Mouse (Mus musculus) ES-E14 (cell line): ENCODE data around the gene Cry1. TPM values are rescaled to one million over a fixed set of nuclear protein-coding genes. Genes with fewer than 3 reads are reported as not detected.

Source experiments
- DNase-seq: peaks from one replicate; pipeline ENCODE4 v3.0.0-alpha.2; 2013; ENCODE audit warnings: low read depth, low spot score
- H3K27ac ChIP-seq: 2 replicates; pipeline ENCODE4 v1.5.1; 2012; ENCODE audit warnings: low read depth, mild to moderate bottlenecking, low read length, moderate library complexity, mixed read lengths; ENCODE audit not compliant: poor library complexity, insufficient read depth, severe bottlenecking
- H3K36me3 ChIP-seq: 2 replicates; pipeline ENCODE4 v1.6.1; 2012; ENCODE audit warnings: mild to moderate bottlenecking, low read length, moderate library complexity, mixed read lengths; ENCODE audit not compliant: control insufficient read depth, poor library complexity, insufficient read depth, severe bottlenecking
- H3K4me1 ChIP-seq, 2 experiments: fragments of 150-350 bp in 1 of 2; sonication (generic) in 1 of 2; 2 replicates each; pipeline ENCODE4 v1.6.1; 2012; ENCODE audit warnings: low read length in 2 of 2, mild to moderate bottlenecking in 1 of 2, mixed read lengths in 1 of 2; ENCODE audit not compliant: control insufficient read depth in 2 of 2, insufficient read depth in 2 of 2, poor library complexity in 1 of 2
- H3K4me3 ChIP-seq, 2 experiments: fragments of 150-350 bp in 1 of 2; sonication (generic) in 1 of 2; 2 replicates each; pipeline ENCODE4 v1.5.1; 2012; ENCODE audit warnings: low read length in 2 of 2, low read depth in 1 of 2, mild to moderate bottlenecking in 1 of 2, mixed read lengths in 1 of 2; ENCODE audit not compliant: insufficient read depth in 1 of 2, poor library complexity in 1 of 2, severe bottlenecking in 1 of 2
- H3K9ac ChIP-seq: 2 replicates; pipeline ENCODE4 v1.6.1; 2012; ENCODE audit warnings: low read depth, mild to moderate bottlenecking, low read length, mixed read lengths; ENCODE audit not compliant: poor library complexity, insufficient read depth, severe bottlenecking
- H3K9me3 ChIP-seq: fragments of 150-350 bp; sonication (generic); 2 replicates; pipeline ENCODE4 v1.6.1; 2012; ENCODE audit warnings: low read depth, mild to moderate bottlenecking, low read length; ENCODE audit not compliant: control insufficient read depth, insufficient read depth
- CHD2 ChIP-seq: IDR thresholded peaks from 2 replicates; pipeline ENCODE4 v1.6.1; 2014; ENCODE audit warnings: mild to moderate bottlenecking, low read depth, low read length, inconsistent platforms
- HCFC1 ChIP-seq: IDR thresholded peaks from 2 replicates; pipeline ENCODE4 v1.6.1; 2012; ENCODE audit warnings: low read length, inconsistent platforms, borderline replicate concordance; ENCODE audit not compliant: insufficient read depth
- MAFK ChIP-seq: IDR thresholded peaks from 2 replicates; pipeline ENCODE4 v1.6.1; 2014; ENCODE audit warnings: mild to moderate bottlenecking, low read depth, low read length, inconsistent platforms; ENCODE audit not compliant: insufficient read depth
- ZC3H11A ChIP-seq: IDR thresholded peaks from 2 replicates; pipeline ENCODE4 v1.6.1; 2012; ENCODE audit warnings: low read depth, mild to moderate bottlenecking, inconsistent platforms, low read length, borderline replicate concordance
- ZNF384 ChIP-seq: IDR thresholded peaks from 2 replicates; pipeline ENCODE4 v1.6.1; 2012; ENCODE audit warnings: low read depth, low read length, inconsistent platforms
- in situ Hi-C, 2 experiments: fragments of 600-800 bp; cut with MboI; formaldehyde crosslinking; loops; one replicate each; pipeline ENCODE4 v1.15.1; 2025; ENCODE audit warnings: low sequenced_read_pairs in 2 of 2, inconsistent platforms in 1 of 2; ENCODE audit not compliant: unreplicated experiment in 2 of 2
- total RNA-seq: library from RNA; depleted of rRNA; stranded (reverse); fragments of 300-350 nt; gene quantifications from 2 replicates; pipeline ENCODE4 v1.2.3, GENCODE M21; 2012

Cry1 gene
- total RNA-seq, 1 experiment, result 23.4 TPM

DNA sequence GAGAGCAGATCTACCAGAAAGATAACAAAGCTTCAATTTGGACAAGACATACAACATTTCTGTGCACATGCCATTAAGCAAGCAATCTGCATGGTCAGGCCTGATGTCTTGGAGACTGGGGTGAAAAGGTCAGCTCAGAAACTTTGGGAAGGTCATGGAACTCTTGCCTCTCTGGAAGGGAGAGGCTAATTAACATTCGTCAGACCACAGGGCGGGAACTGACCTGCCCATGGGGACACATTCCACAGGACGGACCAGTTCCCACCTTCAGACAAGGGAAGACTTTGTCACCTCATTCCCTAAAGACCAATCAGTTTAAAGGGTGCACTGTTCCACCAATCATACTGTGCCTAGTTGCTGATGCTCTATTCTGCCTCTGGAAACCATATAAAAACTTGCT lies 25.3 kb upstream of the Cry1 start:
- no peak overlapping the region for H3K9ac ChIP-seq
- DNase-seq, result no peak
- peaks cover 2% of the 10 kb centered on the region; the same call in 1 of the 2 replicates for H3K36me3 ChIP-seq
- peaks cover 0 to 5% of the 10 kb centered on the region in 2 experiments; a peak in 1 of 4 replicates for H3K4me1 ChIP-seq
- in situ Hi-C loops, result loop anchor here in 1 of 2 experiments (25.0 kb wide), 1 partner anchor 427 kb away; no protein-coding TSS in a partner anchor
- TF ChIP-seq ZNF384 (no peak), CHD2 (no peak), ZC3H11A (no peak), HCFC1 (no peak), MAFK (no peak)
- no peak overlapping the region for H3K27ac ChIP-seq
- no peak overlapping the region for H3K4me3 ChIP-seq
- H3K9me3 ChIP-seq, result no peaks in the 10 kb centered on the region

DNA sequence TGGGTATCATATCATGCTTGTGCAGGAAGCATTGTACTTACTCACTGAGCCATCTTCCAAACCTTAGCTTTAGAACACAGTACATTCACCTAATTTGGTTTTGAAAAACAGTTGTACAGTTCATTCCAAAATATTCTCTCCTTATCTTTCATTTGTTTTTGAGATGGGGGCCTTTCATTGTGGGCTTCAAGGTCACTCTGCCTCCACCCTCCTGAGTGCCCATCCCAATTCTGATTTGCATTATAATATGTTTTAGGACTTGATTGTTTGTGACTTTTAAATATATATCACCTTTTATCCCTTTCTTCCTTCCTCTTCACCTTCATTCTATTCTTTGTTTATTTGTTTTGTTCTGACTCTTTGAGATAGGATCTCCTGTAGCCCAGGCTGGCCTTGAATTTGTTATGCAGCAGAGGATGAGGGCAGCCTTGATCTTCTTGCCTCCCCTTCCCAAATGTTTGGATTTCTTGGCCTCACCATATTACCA lies 24.3 kb upstream of the Cry1 start:
- Histone ChIP-seq H3K9ac (no peak overlapping the region), H3K36me3 (peaks cover 2% of the 10 kb centered on the region; the same call in 1 of the 2 replicates), H3K27ac (no peak overlapping the region), H3K4me3 (no peak overlapping the region), H3K4me1 (peaks cover 3 to 5% of the 10 kb centered on the region in 2 experiments; a peak in 1 of 4 replicates), H3K9me3 (no peaks in the 10 kb centered on the region)
- no peak for DNase-seq
- TF ChIP-seq HCFC1, result no peak
- no peak for TF ChIP-seq ZNF384
- no peak for TF ChIP-seq CHD2
- in situ Hi-C loops, result loop anchor here in 1 of 2 experiments (25.0 kb wide), 1 partner anchor 428 kb away; no protein-coding TSS in a partner anchor

DNA sequence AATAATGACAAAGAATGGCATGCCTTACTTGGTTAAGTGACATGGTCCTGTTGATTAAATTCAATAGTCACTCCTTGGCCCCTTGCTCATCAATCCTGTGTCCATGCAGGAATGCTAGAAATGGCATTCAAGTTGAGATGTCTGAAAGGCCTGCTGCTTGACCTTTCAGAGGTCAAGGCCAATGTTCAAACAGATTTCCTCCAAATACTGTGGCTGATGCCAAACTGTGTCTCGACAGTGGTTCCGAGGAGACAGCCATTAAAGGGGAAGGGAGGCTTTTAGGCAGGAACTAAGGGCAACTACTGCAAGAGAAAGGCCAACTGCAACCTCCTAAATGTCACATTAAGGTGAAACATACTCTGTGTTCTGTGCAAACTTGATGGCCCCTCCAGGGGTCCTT lies 20.5 kb upstream of the Cry1 start:
- in situ Hi-C loops, result loop anchor here in 1 of 2 experiments (25.0 kb wide), 1 partner anchor 432 kb away; no protein-coding TSS in a partner anchor
- Histone ChIP-seq H3K4me1 (peaks cover 3 to 5% of the 10 kb centered on the region in 2 experiments; a peak in 1 of 4 replicates), H3K9me3 (no peaks in the 10 kb centered on the region), H3K36me3 (no peaks in the 10 kb centered on the region), H3K9ac (no peak overlapping the region), H3K27ac (no peak overlapping the region), H3K4me3 (no peak overlapping the region)
- DNase-seq, result no peak
- no peak for TF ChIP-seq ZC3H11A
- no peak for TF ChIP-seq CHD2
- no peak for TF ChIP-seq ZNF384
- no peak for TF ChIP-seq HCFC1
- TF ChIP-seq MAFK, result no peak

DNA sequence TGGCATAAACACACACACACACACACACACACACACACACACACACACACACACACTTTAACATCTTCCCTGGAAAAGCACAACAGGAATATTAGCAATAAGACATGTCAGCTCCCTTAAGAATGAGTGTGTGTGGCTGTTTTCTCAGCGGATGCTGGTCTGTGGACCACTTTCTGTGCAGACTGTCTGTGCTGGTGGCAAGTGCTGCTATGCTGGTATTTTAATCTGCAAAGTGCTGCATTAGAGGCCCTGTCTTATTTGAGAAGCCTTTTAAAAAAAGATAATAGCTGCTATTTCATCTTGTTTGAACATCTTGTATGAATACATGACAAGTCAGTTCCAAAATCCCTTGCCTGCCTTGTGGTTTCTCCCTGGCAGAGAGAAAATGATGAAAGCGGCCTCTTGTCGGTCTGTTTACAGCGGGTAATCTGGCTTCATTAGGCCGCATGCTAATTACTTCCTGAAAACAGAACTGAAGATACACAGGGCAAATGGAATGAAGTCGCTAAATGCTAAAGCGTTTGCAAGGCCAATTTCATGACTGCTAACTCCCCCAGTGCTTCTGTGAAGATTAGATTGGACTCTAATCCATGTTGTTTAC lies 19.5 kb upstream of the Cry1 start:
- H3K4me3 ChIP-seq, result no peak overlapping the region
- no peaks in the 10 kb centered on the region for H3K36me3 ChIP-seq
- in situ Hi-C loops, result loop anchor here in 1 of 2 experiments (25.0 kb wide), 1 partner anchor 433 kb away; no protein-coding TSS in a partner anchor
- peaks cover 3 to 5% of the 10 kb centered on the region in 2 experiments; a peak in 1 of 4 replicates for H3K4me1 ChIP-seq
- H3K9me3 ChIP-seq, result no peaks in the 10 kb centered on the region
- H3K9ac ChIP-seq, result no peak overlapping the region
- no peak overlapping the region for H3K27ac ChIP-seq
- TF ChIP-seq MAFK (no peak), ZNF384 (no peak), ZC3H11A (no peak), CHD2 (no peak), HCFC1 (no peak)
- no peak for DNase-seq
